Mouse (Mus musculus) left cerebral cortex, postnatal 10 days (tissue): ENCODE results near the gene Hdac5. TPM values are rescaled to one million over a fixed set of nuclear protein-coding genes. Genes with fewer than 3 reads are reported as not detected.

Experiments
- DNase-seq, 2 experiments: peaks; one replicate each; pipeline ENCODE4 v3.0.0; 2021 to 2022; ENCODE audit warnings: low spot score in 2 of 2, mixed read lengths in 1 of 2; ENCODE audit errors: extremely low spot score in 1 of 2
- intact Hi-C: fragments of 180-260 bp; cut with DNase I; formaldehyde crosslinking; loops from one replicate; pipeline ENCODE4 v1.15.1; 2025
- total RNA-seq, 2 experiments: library from RNA; stranded (reverse); gene quantifications; 2 replicates each; pipeline ENCODE4 v1.2.3; 2021

Hdac5 gene
- 100 to 1,000 TPM; 190 TPM for total RNA-seq

DNA sequence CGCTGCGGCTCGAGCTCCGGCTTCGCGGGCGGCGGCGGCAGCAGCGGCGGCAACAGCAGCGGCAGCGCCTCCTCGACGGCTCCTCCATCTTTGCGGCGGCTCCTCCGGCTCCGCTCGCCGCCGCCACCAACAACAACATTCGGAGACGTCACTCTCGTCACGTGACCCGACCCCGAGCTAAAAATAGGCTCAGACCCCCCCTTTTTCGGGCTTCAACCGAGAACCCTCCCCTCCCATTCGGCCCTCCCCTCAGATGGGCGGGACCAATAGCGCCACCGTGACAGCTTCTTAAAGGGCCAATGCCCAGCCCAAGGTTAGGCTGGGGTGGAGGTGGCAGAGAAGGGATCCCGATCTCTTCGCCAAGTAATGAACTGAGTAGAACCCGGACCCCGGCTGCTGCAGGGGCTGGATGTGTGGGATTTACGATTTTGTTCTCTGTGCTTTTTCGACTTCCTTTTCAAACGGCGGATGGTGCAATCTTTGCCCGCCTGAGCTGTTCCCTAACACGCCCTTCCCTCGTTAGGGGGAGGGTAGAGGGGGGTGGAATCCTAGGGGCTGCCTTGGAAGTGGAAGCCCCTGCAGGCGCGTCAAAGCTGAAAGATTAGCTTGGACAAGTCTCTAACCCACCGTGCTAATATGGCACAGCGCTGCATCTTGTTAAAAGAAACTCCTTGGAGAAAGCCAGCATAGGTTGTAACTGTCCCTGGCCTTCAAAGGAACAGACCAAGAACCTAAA lies at the start of gene Hdac5:
TSS of gene Hdac5 (minus strand) at position 161 of the 736 bp plus-strand sequence.
- intact Hi-C loops = no loop called here
- peak; percentile 98 to 99 for DNase-seq

- intact Hi-C loops = no loop called here
Observed at GRCm38 (mm10) chr11:102279595-102279994, 49.6 kb upstream of the Hdac5 start.

GRCm38 (mm10) chr11:102277754-102278153 lies 47.8 kb upstream of the Hdac5 start:
- no peak for DNase-seq
- intact Hi-C loops = no loop called here

More at GRCm38 (mm10) chr11:102279595-102279994, 49.6 kb upstream of the Hdac5 start:
- no peak for DNase-seq

- intact Hi-C loops = no loop called here
- peak in 1 of 2 experiments; percentile 56 for DNase-seq
Observed at GRCm38 (mm10) chr11:102276411-102276915, 46.5 kb upstream of the Hdac5 start.

GRCm38 (mm10) chr11:102268520-102269244 lies 38.7 kb upstream of the Hdac5 start, which contains the start of gene Asb16:
Gene Asb16, plus strand, starts transcription at chr11:102268743.
- intact Hi-C loops = loop anchor here (5.0 kb wide), 2 partner anchors 111 to 161 kb away; partner anchors contain the start of genes Pyy and Tmem101
- no peak for DNase-seq

DNA sequence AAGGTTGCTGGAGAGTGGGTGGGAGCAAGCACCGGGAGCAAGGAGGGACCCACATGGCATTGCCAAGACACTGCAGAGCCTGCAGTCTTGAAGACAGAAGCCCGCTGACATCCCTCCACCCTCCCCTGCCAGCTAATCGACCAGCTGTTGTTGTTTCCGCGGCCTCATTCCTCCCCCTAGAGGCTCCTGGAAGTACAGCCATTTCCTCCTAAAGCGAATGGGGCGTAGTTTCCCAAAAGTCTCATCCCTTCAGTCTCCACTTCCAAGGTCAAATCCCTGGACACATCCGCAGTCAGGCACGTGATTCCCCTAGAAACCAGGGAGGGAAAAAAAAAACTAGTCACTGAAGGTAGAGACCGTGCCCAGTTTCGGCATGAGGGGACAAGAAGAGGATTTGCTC lies 37.5 kb upstream of the Hdac5 start:
- intact Hi-C loops = loop anchor here (5.0 kb wide), 2 partner anchors 110 to 160 kb away; partner anchors contain the start of genes Pyy and Tmem101

DNA sequence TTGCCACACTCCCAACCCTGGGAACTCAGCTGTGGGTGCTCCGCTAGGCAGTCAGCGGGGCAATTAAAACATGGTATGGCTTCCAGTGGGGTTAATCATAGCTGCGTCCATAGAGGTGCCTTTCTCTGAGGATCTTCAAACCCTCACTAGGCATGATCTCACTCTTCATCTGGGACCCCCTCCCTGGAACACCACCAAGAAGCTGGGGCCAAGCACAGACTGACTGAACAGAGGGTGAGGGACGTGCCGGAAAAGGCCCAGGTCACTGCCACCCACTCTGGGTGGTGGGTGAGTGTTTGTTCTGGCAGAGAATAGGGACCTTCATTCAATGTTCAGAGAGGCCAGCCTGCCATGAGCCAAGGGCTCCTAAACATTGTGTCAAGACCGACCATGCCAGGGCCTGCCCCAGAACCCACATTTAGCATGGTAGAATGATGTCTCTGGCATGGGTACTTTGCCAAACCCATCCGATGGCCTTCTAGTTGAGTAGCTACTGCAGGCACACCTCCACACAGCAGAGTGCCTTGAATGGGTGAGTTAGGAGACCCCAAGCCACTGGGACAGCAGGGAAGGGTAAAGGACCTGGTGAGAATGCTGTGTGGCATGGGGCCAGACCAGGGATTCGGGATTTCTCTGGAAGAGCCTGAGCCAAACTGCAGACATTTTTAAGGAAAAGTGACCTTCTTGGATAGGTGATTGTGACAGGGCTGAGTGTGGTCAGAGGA lies 36.8 kb upstream of the Hdac5 start:
- intact Hi-C loops = loop anchor here (5.0 kb wide), 2 partner anchors 109 to 159 kb away; partner anchors contain the start of genes Pyy and Tmem101
- no peak for DNase-seq

More for the DNA sequence above, 37.5 kb upstream of the Hdac5 start:
- DNase-seq = peak; percentile 60 to 84

DNA sequence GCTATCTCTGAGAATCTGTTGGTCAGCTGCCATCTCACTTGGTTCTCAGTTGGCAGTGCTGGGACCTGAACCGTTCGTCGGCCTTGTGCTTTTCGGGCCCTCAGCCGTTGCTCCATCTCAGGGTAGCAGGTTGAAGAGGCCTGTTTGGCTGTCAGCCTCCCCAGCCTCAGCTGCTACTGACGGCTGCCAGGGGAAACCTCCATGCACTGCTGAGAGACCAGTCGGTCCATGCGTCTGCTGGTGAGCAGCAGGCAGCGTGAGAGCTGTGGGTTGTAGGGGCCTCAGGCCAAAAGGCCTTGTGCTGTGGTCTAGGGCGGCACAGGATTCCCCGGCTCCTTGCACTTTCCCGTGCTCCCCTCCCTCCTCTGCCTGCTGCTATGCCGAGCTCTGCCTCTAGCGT lies 35.9 kb upstream of the Hdac5 start:
- no peak for DNase-seq
- intact Hi-C loops = loop anchor here (5.0 kb wide), 2 partner anchors 109 to 159 kb away; partner anchors contain the start of genes Pyy and Tmem101

GRCm38 (mm10) chr11:102263211-102263610 lies 33.2 kb upstream of the Hdac5 start:
- intact Hi-C loops = no loop called here
- DNase-seq = no peak

DNA sequence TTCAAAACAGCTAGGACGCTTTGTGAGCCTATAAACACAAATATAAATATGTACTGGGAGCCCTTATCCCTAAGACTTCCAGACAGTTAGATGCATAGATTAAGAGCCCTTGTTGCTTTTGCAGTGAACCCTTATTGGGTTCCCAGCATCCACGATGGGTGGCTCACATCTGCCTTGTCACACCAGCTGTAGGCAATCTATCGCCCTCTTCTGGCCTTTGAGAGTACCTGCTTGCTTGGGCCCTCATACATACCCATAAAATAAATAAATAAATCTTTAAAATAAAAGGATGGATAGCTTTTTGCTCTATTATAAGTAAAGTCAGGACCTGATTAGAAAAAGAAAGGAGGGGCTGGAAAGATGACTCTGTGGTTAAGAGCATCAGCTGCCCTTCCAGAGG lies 28.6 kb upstream of the Hdac5 start:
- intact Hi-C loops = no loop called here
- no peak for DNase-seq

DNA sequence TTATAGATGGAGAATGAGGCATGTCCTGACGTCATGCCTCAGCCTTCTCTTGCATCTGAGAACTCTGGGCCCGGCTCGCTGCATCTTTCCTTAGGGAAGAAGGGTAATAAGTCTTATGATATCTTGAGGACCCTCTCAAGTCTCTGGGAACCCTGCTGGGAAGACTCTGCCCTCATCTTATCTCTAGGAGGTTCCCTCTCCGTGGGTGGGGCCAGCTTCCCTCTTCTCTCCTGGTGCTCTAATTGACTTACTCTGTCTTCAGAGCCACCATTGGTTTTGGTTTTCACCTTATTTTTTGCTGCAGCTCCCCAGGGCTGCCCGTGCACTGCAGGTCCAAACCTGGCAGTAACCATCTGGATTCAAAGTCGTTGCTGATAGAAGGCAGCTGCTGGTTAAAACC lies 28.1 kb upstream of the Hdac5 start:
- intact Hi-C loops = no loop called here
- DNase-seq = no peak

- intact Hi-C loops = no loop called here
- peak in 1 of 2 experiments; percentile 40 for DNase-seq
Observed at GRCm38 (mm10) chr11:102257514-102257913, 27.5 kb upstream of the Hdac5 start.

GRCm38 (mm10) chr11:102249351-102250090 lies 19.6 kb upstream of the Hdac5 start:
- DNase-seq = no peak
- intact Hi-C loops = no loop called here

- DNase-seq = peak; percentile 88 to 92
- intact Hi-C loops = no loop called here
Observed at GRCm38 (mm10) chr11:102248630-102249230, 18.8 kb upstream of the Hdac5 start, which contains the start of gene BC030867. Gene BC030867, plus strand, starts transcription at chr11:102248882.

- intact Hi-C loops = no loop called here
Observed at GRCm38 (mm10) chr11:102246871-102247270, 16.9 kb upstream of the Hdac5 start.

GRCm38 (mm10) chr11:102246273-102246635 lies 16.3 kb upstream of the Hdac5 start:
- no peak for DNase-seq
- intact Hi-C loops = no loop called here

More at GRCm38 (mm10) chr11:102246871-102247270, 16.9 kb upstream of the Hdac5 start:
- no peak for DNase-seq

- intact Hi-C loops = no loop called here
- DNase-seq = no peak
Observed at GRCm38 (mm10) chr11:102245581-102246272, 15.8 kb upstream of the Hdac5 start.
